Mouse (Mus musculus) left cerebral cortex, adult 9 months (tissue): Measurements from ENCODE around the gene Lrrc72.

ENCODE experiments used
- DNase-seq, 2 experiments: peaks; one replicate each; pipeline ENCODE4 v3.0.0; 2022; ENCODE audit warnings: low spot score in 2 of 2

The Lrrc72 gene

GRCm38 (mm10) chr12:36190343-36190742, 62.9 kb downstream of the Lrrc72 start:
- no peak for DNase-seq

GRCm38 (mm10) chr12:36189610-36190009, 63.6 kb downstream of the Lrrc72 start:
- DNase-seq: no peak

GRCm38 (mm10) chr12:36187081-36187480, 66.1 kb downstream of the Lrrc72 start:
- DNase-seq: no peak

GRCm38 (mm10) chr12:36182570-36182969, 70.6 kb downstream of the Lrrc72 start:
- DNase-seq: no peak

GRCm38 (mm10) chr12:36177227-36177626, 76.0 kb downstream of the Lrrc72 start:
- no peak for DNase-seq

GRCm38 (mm10) chr12:36165299-36165698, 87.9 kb downstream of the Lrrc72 start:
- no peak for DNase-seq

- DNase-seq: no peak
Observed at GRCm38 (mm10) chr12:36164126-36164791, 88.9 kb downstream of the Lrrc72 start.
